Mouse (Mus musculus): ENCODE results near the gene Krt17. TPM values are rescaled to one million over a fixed set of nuclear protein-coding genes. Genes with fewer than 3 reads are reported as not detected.

Krt17 gene
- total RNA-seq, 1 experiment, result 3.2 TPM

GRCm38 (mm10) chr11:100277726-100278480 is 17.1 kb upstream of the Krt17 start:
- DNase-seq (ENCODE audit: low read depth, low spot score), result no peak
- in situ Hi-C loops (cut with MboI; ENCODE audit: low sequenced_read_pairs in 2 of 2, unreplicated experiment in 2 of 2), result loop anchor here in 1 of 2 experiments (25.0 kb wide), 1 partner anchor 891 kb away; the partner anchor contains the start of gene Krt10
- no peaks in the 10 kb centered on the region for H3K36me3 ChIP-seq (ENCODE audit: control insufficient read depth, insufficient read depth, low read length, poor library complexity, severe bottlenecking)

GRCm38 (mm10) chr11:100275466-100275865 is 14.6 kb upstream of the Krt17 start:
- peak overlapping the region; percentile 27; the same call in 1 of the 2 replicates for H3K9ac ChIP-seq (ENCODE audit: insufficient read depth, low read depth, low read length, poor library complexity, severe bottlenecking)
- H3K36me3 ChIP-seq (ENCODE audit: control insufficient read depth, insufficient read depth, low read length, poor library complexity, severe bottlenecking), result no peaks in the 10 kb centered on the region
- DNase-seq (ENCODE audit: low read depth, low spot score), result no peak
- TF ChIP-seq MAFK (IDR thresholded peaks at IDR 0.05; ENCODE audit: insufficient read depth, low read depth, low read length), result no peak
- 0 out of 2 replicates have a peak, but pooled peaks have one; percentile 20 for TF ChIP-seq CHD2 (IDR thresholded peaks at IDR 0.05; ENCODE audit: low read depth, low read length)
- peaks cover 8 to 47% of the 10 kb centered on the region in 2 experiments for H3K4me1 ChIP-seq (ENCODE audit: control insufficient read depth in 2 of 2, insufficient read depth in 2 of 2, low read length in 2 of 2, poor library complexity in 1 of 2)
- no peak overlapping the region for H3K4me3 ChIP-seq (ENCODE audit: insufficient read depth in 1 of 2, low read depth in 1 of 2, low read length in 2 of 2, poor library complexity in 1 of 2, severe bottlenecking in 1 of 2)
- peak overlapping the region; percentile 85; the same call in 1 of the 2 replicates for H3K27ac ChIP-seq (ENCODE audit: insufficient read depth, low read depth, low read length, poor library complexity, severe bottlenecking)
- H3K9me3 ChIP-seq (ENCODE audit: control insufficient read depth, insufficient read depth, low read depth, low read length), result no peaks in the 10 kb centered on the region
- in situ Hi-C loops (cut with MboI; ENCODE audit: low sequenced_read_pairs in 2 of 2, unreplicated experiment in 2 of 2), result loop anchor here in 1 of 2 experiments (25.0 kb wide), 1 partner anchor 888 kb away; the partner anchor contains the start of gene Krt10

More at GRCm38 (mm10) chr11:100277726-100278480, 17.1 kb upstream of the Krt17 start:
- Histone ChIP-seq H3K4me1 (ENCODE audit: control insufficient read depth in 2 of 2, insufficient read depth in 2 of 2, low read length in 2 of 2, poor library complexity in 1 of 2) (peaks cover 5 to 43% of the 10 kb centered on the region in 2 experiments; a peak in 3 of 4 replicates), H3K9me3 (ENCODE audit: control insufficient read depth, insufficient read depth, low read depth, low read length) (no peaks in the 10 kb centered on the region), H3K27ac (ENCODE audit: insufficient read depth, low read depth, low read length, poor library complexity, severe bottlenecking) (peak overlapping the region; percentile 74), H3K9ac (ENCODE audit: insufficient read depth, low read depth, low read length, poor library complexity, severe bottlenecking) (peak overlapping the region; percentile 36; the same call in 1 of the 2 replicates), H3K4me3 (ENCODE audit: insufficient read depth in 1 of 2, low read depth in 1 of 2, low read length in 2 of 2, poor library complexity in 1 of 2, severe bottlenecking in 1 of 2) (peak overlapping the region; percentile 7 to 9; a peak in 1 of 4 replicates)
- TF ChIP-seq HCFC1 (IDR thresholded peaks at IDR 0.05; ENCODE audit: borderline replicate concordance, insufficient read depth, low read length) (no peak), MAFK (IDR thresholded peaks at IDR 0.05; ENCODE audit: insufficient read depth, low read depth, low read length) (0 out of 2 replicates have a peak, but pooled peaks have one; percentile 3)

DNA sequence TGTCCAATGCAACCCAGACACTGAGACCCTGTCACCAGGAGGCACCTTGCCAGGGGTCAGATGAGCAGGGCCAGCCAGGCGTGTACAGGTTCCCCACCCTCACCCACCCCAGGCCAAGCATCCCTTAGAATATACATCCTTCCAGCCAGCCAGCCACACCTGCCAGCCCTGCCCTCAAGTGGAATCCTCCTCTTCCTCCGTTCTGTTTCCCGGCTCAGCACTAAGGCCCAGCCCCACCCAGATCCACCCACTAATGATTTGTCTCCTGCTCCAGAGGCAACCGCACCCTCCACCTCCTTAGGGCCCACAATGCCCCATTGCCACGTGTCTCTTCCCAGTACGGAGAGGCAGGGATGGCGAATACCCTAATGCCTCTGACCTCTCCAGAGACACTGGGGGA is 13.9 kb upstream of the Krt17 start:
- in situ Hi-C loops (cut with MboI; ENCODE audit: low sequenced_read_pairs in 2 of 2, unreplicated experiment in 2 of 2), result loop anchor here in 1 of 2 experiments (25.0 kb wide), 1 partner anchor 887 kb away; the partner anchor contains the start of gene Krt10
- Histone ChIP-seq H3K9ac (ENCODE audit: insufficient read depth, low read depth, low read length, poor library complexity, severe bottlenecking) (no peak overlapping the region), H3K27ac (ENCODE audit: insufficient read depth, low read depth, low read length, poor library complexity, severe bottlenecking) (peak overlapping the region; percentile 85), H3K9me3 (ENCODE audit: control insufficient read depth, insufficient read depth, low read depth, low read length) (no peaks in the 10 kb centered on the region), H3K36me3 (ENCODE audit: control insufficient read depth, insufficient read depth, low read length, poor library complexity, severe bottlenecking) (no peaks in the 10 kb centered on the region), H3K4me3 (ENCODE audit: insufficient read depth in 1 of 2, low read depth in 1 of 2, low read length in 2 of 2, poor library complexity in 1 of 2, severe bottlenecking in 1 of 2) (no peak overlapping the region), H3K4me1 (ENCODE audit: control insufficient read depth in 2 of 2, insufficient read depth in 2 of 2, low read length in 2 of 2, poor library complexity in 1 of 2) (peaks cover 8 to 53% of the 10 kb centered on the region in 2 experiments)
- TF ChIP-seq HCFC1 (IDR thresholded peaks at IDR 0.05; ENCODE audit: borderline replicate concordance, insufficient read depth, low read length), result no peak
- TF ChIP-seq CHD2 (IDR thresholded peaks at IDR 0.05; ENCODE audit: low read depth, low read length), result no peak
- TF ChIP-seq ZC3H11A (IDR thresholded peaks at IDR 0.05; ENCODE audit: borderline replicate concordance, low read depth, low read length), result no peak
- DNase-seq (ENCODE audit: low read depth, low spot score), result no peak

GRCm38 (mm10) chr11:100271878-100272277 is 11.0 kb upstream of the Krt17 start:
- Histone ChIP-seq H3K9me3 (ENCODE audit: control insufficient read depth, insufficient read depth, low read depth, low read length) (no peaks in the 10 kb centered on the region), H3K9ac (ENCODE audit: insufficient read depth, low read depth, low read length, poor library complexity, severe bottlenecking) (no peak overlapping the region), H3K4me3 (ENCODE audit: insufficient read depth in 1 of 2, low read depth in 1 of 2, low read length in 2 of 2, poor library complexity in 1 of 2, severe bottlenecking in 1 of 2) (no peak overlapping the region), H3K27ac (ENCODE audit: insufficient read depth, low read depth, low read length, poor library complexity, severe bottlenecking) (peak overlapping the region; percentile 19; the same call in 1 of the 2 replicates), H3K36me3 (ENCODE audit: control insufficient read depth, insufficient read depth, low read length, poor library complexity, severe bottlenecking) (no peaks in the 10 kb centered on the region), H3K4me1 (ENCODE audit: control insufficient read depth in 2 of 2, insufficient read depth in 2 of 2, low read length in 2 of 2, poor library complexity in 1 of 2) (peaks cover 5 to 37% of the 10 kb centered on the region in 2 experiments)
- DNase-seq (ENCODE audit: low read depth, low spot score), result no peak
- TF ChIP-seq ZC3H11A (IDR thresholded peaks at IDR 0.05; ENCODE audit: borderline replicate concordance, low read depth, low read length) (no peak), HCFC1 (IDR thresholded peaks at IDR 0.05; ENCODE audit: borderline replicate concordance, insufficient read depth, low read length) (no peak), MAFK (IDR thresholded peaks at IDR 0.05; ENCODE audit: insufficient read depth, low read depth, low read length) (peak; percentile 89), CHD2 (IDR thresholded peaks at IDR 0.05; ENCODE audit: low read depth, low read length) (no peak)
- in situ Hi-C loops (cut with MboI; ENCODE audit: low sequenced_read_pairs in 2 of 2, unreplicated experiment in 2 of 2), result no loop called here

All from ES-E14 (cell line).